Mouse (Mus musculus): ENCODE data around the gene Nacad.

GRCm38 (mm10) chr11:6601649-6602480 is 4.0 kb downstream of the Nacad start:
- TF ChIP-seq NRF1 (IDR thresholded peaks at IDR 0.05; ENCODE audit: low read depth, low read length) = no peak
- no peak for TF ChIP-seq CTCF (conservative IDR thresholded peaks at IDR 0.05 in 1 of 2, IDR thresholded peaks at IDR 0.05 in 1 of 2; ENCODE audit: low read depth in 2 of 2, low read length in 2 of 2)
- no peak for TF ChIP-seq MEF2A (IDR thresholded peaks at IDR 0.05; ENCODE audit: borderline replicate concordance, low read depth, low read length)
